Mouse (Mus musculus) embryonic facial prominence, embryonic 13.5 days (tissue): Measurements from ENCODE around the gene Fubp1. TPM values are rescaled to one million over a fixed set of nuclear protein-coding genes. Genes with fewer than 3 reads are reported as not detected.
"Not testable (repeated sequence)": the region's sequence is repeated elsewhere in the genome, so short reads cannot be mapped to it uniquely, and the experiment has no call there.

Experiments used
- ATAC-seq: fragments of 200-750 bp; cut with Nextera tagmentation; 2 replicates; pipeline ENCODE4 v1.8.0; 2017; ENCODE audit warnings: low read depth; ENCODE audit not compliant: insufficient number of reproducible peaks, insufficient read depth, low FRiP score, low TSS enrichment
- H3K27ac ChIP-seq: fragments of 300-500 bp; sonication (generic); 2 replicates; pipeline ENCODE4 v1.5.1; 2015; ENCODE audit warnings: moderate library complexity, mild to moderate bottlenecking, inconsistent platforms
- H3K27me3 ChIP-seq: fragments of 300-500 bp; sonication (generic); 2 replicates; pipeline ENCODE4 v1.6.1; 2015; ENCODE audit warnings: mild to moderate bottlenecking, inconsistent platforms
- H3K36me3 ChIP-seq: fragments of 300-500 bp; sonication (generic); 2 replicates; pipeline ENCODE4 v1.6.1; 2015; ENCODE audit warnings: mild to moderate bottlenecking, inconsistent platforms
- H3K4me1 ChIP-seq: fragments of 300-500 bp; sonication (generic); 2 replicates; pipeline ENCODE4 v1.6.1; 2015; ENCODE audit warnings: inconsistent platforms
- H3K4me2 ChIP-seq: fragments of 300-500 bp; sonication (generic); 2 replicates; pipeline ENCODE4 v1.6.1; 2015; ENCODE audit warnings: moderate library complexity, mild to moderate bottlenecking, inconsistent platforms
- H3K4me3 ChIP-seq: fragments of 300-500 bp; sonication (generic); 2 replicates; pipeline ENCODE4 v1.5.1; 2015; ENCODE audit warnings: mild to moderate bottlenecking, inconsistent platforms
- H3K9ac ChIP-seq: fragments of 300-500 bp; sonication (generic); 2 replicates; pipeline ENCODE4 v1.6.1; 2015; ENCODE audit warnings: mild to moderate bottlenecking, inconsistent platforms
- H3K9me3 ChIP-seq: fragments of 300-500 bp; sonication (generic); 2 replicates; pipeline ENCODE4 v1.6.1; 2016; ENCODE audit warnings: inconsistent platforms
- WGBS: fragments of 180-500 bp; shearing (Covaris S2); methylation state at CpG from one replicate; pipeline ENCODE4 v1.1.7; 2015; ENCODE audit warnings: mixed read lengths; 5-methylcytosine and 5-hydroxymethylcytosine counted together
- polyA plus RNA-seq: library from polyadenylated mRNA; unstranded; fragments of >200 nt; fragmentation: Nextera tagmentation; extraction: Ambion mirVana; gene quantifications from 2 replicates; pipeline ENCODE4 v1.2.1, GENCODE M21; 2015

Fubp1 gene
- polyA plus RNA-seq, 1 experiment from 2014 or later = 336 TPM

DNA sequence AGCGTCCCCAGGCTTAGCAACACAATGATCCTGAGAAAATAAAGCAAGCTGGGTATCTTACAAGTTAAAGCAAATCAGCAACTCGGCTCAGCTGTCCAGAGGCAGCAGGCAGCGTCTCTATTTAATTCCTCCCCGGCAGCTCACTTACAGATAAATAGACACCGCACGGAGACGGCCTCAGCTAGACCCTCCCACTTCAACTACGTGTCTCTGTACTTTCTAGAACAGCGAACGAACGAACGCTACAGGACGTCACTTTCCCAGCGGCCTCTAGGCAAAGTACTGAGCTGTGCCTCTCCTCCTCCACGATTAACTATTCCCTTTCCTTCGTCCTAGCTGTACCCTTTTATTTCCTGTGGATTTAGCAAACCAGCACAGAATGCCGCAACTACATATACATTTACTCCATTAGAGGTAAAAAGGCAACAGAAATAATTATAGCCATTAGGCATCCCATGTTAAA is 16.6 kb upstream of the Fubp1 start:
- Histone ChIP-seq H3K27me3 (no peaks in the 10 kb centered on the region), H3K4me2 (peak overlapping the region; percentile 62), H3K27ac (peak overlapping the region; percentile 89), H3K36me3 (no peaks in the 10 kb centered on the region), H3K9ac (peak overlapping the region; percentile 76), H3K9me3 (no peaks in the 10 kb centered on the region), H3K4me3 (peak overlapping the region; percentile 57), H3K4me1 (peaks cover 7% of the 10 kb centered on the region)
- ATAC-seq = peak; percentile 97
- under 1% methylated on average over 17 of the region's 17 CpGs for WGBS

DNA sequence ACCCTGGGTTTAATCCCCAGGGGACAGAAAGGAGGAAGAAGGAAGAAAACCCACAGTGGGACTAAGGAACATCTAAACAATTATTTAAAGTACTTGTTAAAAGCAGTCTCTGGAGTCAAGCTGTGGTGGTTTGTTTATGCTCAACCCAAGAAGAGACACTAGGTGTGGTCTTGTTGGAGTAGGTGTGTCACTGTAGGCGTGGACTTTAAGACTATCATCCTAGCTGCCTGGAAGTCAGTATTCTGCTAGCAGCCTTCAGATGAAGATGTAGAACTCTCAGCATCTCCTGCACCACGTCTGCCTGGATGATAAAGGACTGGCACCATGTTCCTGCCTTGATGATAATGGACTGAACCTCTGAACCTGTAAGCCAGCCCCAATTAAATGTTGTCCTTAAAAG is 13.0 kb upstream of the Fubp1 start:
- not testable (repeated sequence) for H3K36me3 ChIP-seq, H3K27ac ChIP-seq, H3K4me3 ChIP-seq, H3K9me3 ChIP-seq, H3K27me3 ChIP-seq, ATAC-seq, H3K4me1 ChIP-seq, H3K9ac ChIP-seq, H3K4me2 ChIP-seq
- 42% methylated on average over 2 of the region's 2 CpGs for WGBS

DNA sequence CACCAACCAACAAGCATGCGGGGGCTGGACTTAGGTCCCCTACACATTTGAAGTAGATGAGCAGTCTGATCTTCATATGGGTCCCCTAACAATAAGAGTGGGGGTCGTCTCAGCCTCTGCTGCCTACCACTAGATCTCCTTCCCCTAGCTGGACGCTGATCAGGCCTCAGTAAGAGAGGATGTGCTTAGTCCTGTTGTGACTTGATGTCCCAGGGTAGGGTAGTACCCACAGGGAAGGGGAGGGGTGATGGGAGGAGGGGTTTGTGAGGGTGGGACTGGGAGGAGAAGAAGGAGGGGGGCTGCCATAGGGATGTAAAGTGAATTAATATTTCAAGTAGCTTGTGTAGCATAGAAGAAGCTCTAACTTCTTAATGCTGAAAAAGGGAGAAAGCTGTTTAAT is 11.1 kb upstream of the Fubp1 start:
- no peaks in the 10 kb centered on the region for H3K4me1 ChIP-seq
- ATAC-seq = no peak
- H3K9me3 ChIP-seq = no peaks in the 10 kb centered on the region
- no peak overlapping the region for H3K9ac ChIP-seq
- no peaks in the 10 kb centered on the region for H3K36me3 ChIP-seq
- 50% methylated on average over 3 of the region's 3 CpGs for WGBS
- no peak overlapping the region for H3K27ac ChIP-seq
- H3K27me3 ChIP-seq = no peaks in the 10 kb centered on the region
- no peak overlapping the region for H3K4me2 ChIP-seq
- H3K4me3 ChIP-seq = no peak overlapping the region

DNA sequence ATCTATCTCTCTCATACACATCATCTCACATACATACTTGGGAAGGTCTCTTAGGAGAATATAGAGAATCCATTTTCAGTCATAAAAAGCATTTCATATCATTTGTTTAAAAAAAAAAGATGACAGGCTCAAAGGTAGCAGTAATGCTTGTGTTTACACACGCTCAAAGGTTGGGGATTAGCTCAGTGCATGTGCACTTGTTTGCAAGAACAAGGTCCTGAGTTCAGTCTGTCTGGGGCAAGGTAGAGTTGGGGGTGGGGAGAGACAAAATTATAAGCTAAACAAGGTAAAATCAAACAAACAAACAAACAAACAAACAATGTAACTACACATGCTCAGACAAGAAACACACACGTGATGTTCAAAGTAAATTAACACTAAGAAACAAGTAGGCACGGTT is 9.0 kb upstream of the Fubp1 start:
- H3K27me3 ChIP-seq = no peaks in the 10 kb centered on the region
- no peak overlapping the region for H3K4me2 ChIP-seq
- H3K9me3 ChIP-seq = no peaks in the 10 kb centered on the region
- H3K4me3 ChIP-seq = no peak overlapping the region
- ATAC-seq = no peak
- no peak overlapping the region for H3K9ac ChIP-seq
- H3K36me3 ChIP-seq = no peaks in the 10 kb centered on the region
- H3K27ac ChIP-seq = no peak overlapping the region
- no peaks in the 10 kb centered on the region for H3K4me1 ChIP-seq
- 86% methylated on average over 3 of the region's 3 CpGs for WGBS

DNA sequence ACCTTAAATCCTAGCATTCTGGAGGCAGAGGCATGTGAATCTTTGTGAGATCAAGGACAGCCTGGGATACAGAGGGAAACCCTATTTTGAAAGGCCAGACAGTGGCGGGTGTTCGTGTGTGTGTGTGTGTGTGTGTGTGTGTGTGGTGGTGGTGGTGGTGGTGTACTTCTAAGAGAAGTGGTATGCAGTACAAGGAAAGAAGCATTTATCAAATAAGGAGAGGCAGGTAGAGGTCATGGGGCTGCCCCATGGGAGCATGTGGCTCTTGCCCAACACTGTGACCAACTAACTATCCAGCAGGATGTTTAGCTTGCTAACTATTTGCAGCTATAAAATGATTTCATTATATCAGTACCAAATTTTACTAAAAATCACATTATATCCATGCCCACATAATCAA is 8.6 kb upstream of the Fubp1 start:
- no peak for ATAC-seq
- H3K9me3 ChIP-seq = no peaks in the 10 kb centered on the region
- 72% methylated on average over 2 of the region's 2 CpGs for WGBS

DNA sequence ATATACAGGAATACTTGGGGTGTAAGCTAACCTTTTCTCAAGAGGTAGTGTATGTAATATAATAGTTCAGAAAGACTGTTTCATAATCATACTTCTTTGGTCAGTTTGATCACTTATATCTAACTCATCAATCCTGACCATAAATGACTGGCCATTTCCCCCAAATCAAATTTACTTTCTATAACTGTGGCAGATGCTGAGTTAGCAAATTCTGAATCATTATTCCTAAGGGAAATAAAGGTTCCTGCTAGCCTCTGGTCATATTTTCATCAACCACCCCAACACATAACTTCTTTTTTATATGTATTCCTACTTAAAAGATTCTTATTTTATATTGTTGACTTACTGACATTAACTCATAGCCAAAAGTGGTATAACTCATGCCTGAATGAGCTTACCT is 7.3 kb upstream of the Fubp1 start:
- H3K36me3 ChIP-seq = no peaks in the 10 kb centered on the region
- no peak overlapping the region for H3K9ac ChIP-seq
- no peaks in the 10 kb centered on the region for H3K27me3 ChIP-seq
- H3K4me3 ChIP-seq = no peak overlapping the region
- no peak overlapping the region for H3K4me2 ChIP-seq
- no peaks in the 10 kb centered on the region for H3K4me1 ChIP-seq
- H3K27ac ChIP-seq = no peak overlapping the region
- no peak for ATAC-seq
- no peaks in the 10 kb centered on the region for H3K9me3 ChIP-seq

More for the DNA sequence above, 8.6 kb upstream of the Fubp1 start:
- Histone ChIP-seq H3K4me1 (no peaks in the 10 kb centered on the region), H3K27me3 (no peaks in the 10 kb centered on the region), H3K36me3 (no peaks in the 10 kb centered on the region), H3K4me3 (no peak overlapping the region), H3K4me2 (no peak overlapping the region), H3K9ac (no peak overlapping the region), H3K27ac (no peak overlapping the region)

DNA sequence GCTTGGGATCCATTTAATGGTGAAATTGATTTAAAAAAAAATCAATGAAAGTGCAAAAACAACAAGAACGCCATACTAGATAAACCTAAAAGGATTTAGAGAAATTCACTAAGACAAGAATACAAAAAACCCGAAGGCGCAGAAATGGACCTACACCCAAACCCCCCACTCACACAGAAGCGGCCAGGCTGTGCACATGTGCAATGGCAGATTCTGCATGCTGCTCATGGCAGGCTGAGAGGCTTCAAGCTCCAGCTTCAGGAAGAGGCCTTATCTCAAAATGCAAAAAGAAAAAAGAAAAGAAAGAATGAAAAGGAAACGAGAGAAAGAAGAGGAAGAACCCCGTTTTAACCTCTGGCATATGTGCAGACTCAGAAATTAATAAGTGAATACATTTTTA is 6.8 kb upstream of the Fubp1 start:
- no peak overlapping the region for H3K4me2 ChIP-seq
- WGBS = 85% methylated on average over 6 of the region's 6 CpGs
- ATAC-seq = no peak
- no peak overlapping the region for H3K27ac ChIP-seq
- peaks cover under 1% of the 10 kb centered on the region; the same call in 1 of the 2 replicates for H3K4me1 ChIP-seq
- H3K9ac ChIP-seq = no peak overlapping the region
- H3K36me3 ChIP-seq = no peaks in the 10 kb centered on the region
- no peaks in the 10 kb centered on the region for H3K9me3 ChIP-seq
- no peaks in the 10 kb centered on the region for H3K27me3 ChIP-seq
- H3K4me3 ChIP-seq = no peak overlapping the region

DNA sequence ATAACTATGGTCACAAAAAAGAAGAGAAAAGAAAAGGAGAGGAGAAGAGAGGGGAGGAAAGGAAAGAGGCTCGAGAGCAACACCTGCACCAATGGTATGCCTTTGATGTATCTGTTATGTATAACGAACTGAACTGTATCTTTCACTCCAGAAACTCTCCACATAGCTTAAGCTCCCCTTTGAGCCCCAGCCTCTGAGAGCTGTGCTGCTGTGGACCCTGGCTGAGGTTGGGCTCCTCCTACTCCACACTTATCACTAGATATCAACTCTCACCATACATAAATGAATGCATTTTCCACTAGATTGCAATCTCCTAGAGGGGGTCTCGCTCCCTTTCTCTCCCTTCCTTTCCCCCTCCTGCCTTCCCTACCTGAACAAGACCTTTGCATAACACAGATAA is 6.2 kb upstream of the Fubp1 start:
- Histone ChIP-seq H3K4me2 (no peak overlapping the region), H3K4me1 (peaks cover 4% of the 10 kb centered on the region; the same call in 1 of the 2 replicates), H3K36me3 (no peaks in the 10 kb centered on the region), H3K9me3 (no peaks in the 10 kb centered on the region), H3K4me3 (no peak overlapping the region), H3K27ac (no peak overlapping the region), H3K27me3 (no peaks in the 10 kb centered on the region), H3K9ac (no peak overlapping the region)
- WGBS = 52% methylated on average over 3 of the region's 3 CpGs
- no peak for ATAC-seq

DNA sequence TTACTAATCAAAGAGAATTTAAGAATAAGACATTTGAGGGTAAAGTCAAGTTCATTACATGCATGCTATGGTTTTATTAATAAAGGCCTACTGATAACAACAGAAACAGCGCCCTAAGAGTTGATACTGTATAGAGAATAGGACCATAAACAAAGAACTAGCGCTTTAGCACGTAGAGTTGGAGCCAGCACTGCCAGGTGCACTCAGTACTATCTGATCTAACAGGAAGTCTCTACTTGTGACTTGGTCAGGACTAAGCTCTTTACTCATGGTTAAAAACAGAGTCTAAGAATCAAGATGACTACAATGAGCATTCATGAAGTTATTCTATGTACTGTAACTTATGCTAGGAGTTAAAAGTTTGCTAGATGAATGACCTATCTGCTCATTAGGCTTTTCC is 5.6 kb upstream of the Fubp1 start:
- WGBS = 80% methylated on average over 3 of the region's 3 CpGs
- no peak for ATAC-seq
- no peaks in the 10 kb centered on the region for H3K9me3 ChIP-seq

DNA sequence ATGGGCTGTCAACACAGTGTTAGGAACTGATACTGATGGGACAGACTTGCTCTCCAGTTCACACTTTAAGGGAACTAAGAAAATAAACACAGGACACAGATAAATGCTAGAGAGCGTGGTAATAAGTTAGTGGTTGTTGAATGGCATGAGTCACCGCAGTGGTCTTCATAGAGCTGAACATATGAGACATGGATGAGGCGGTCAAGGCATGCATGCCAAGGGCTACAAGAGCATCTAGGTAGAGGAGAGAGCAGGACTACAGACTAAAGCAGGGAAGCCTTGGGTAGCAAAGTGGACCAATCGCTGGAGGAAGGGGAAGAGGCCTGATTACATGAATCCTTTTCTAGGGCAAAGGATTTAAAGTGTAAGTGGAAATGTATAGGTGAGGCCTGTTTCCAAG is 3.1 kb upstream of the Fubp1 start:
- H3K36me3 ChIP-seq = no peaks in the 10 kb centered on the region
- ATAC-seq = no peak
- no peaks in the 10 kb centered on the region for H3K9me3 ChIP-seq
- peaks cover 13% of the 10 kb centered on the region for H3K4me1 ChIP-seq
- H3K27me3 ChIP-seq = no peaks in the 10 kb centered on the region
- no peak overlapping the region for H3K9ac ChIP-seq
- no peak overlapping the region for H3K4me2 ChIP-seq
- WGBS = 96% methylated on average over 4 of the region's 4 CpGs
- no peak overlapping the region for H3K27ac ChIP-seq
- no peak overlapping the region for H3K4me3 ChIP-seq

More for the DNA sequence above, 5.6 kb upstream of the Fubp1 start:
- no peaks in the 10 kb centered on the region for H3K27me3 ChIP-seq
- H3K27ac ChIP-seq = no peak overlapping the region
- H3K36me3 ChIP-seq = no peaks in the 10 kb centered on the region
- H3K4me3 ChIP-seq = no peak overlapping the region
- H3K4me1 ChIP-seq = peaks cover 7% of the 10 kb centered on the region; the same call in 1 of the 2 replicates
- no peak overlapping the region for H3K4me2 ChIP-seq
- no peak overlapping the region for H3K9ac ChIP-seq

DNA sequence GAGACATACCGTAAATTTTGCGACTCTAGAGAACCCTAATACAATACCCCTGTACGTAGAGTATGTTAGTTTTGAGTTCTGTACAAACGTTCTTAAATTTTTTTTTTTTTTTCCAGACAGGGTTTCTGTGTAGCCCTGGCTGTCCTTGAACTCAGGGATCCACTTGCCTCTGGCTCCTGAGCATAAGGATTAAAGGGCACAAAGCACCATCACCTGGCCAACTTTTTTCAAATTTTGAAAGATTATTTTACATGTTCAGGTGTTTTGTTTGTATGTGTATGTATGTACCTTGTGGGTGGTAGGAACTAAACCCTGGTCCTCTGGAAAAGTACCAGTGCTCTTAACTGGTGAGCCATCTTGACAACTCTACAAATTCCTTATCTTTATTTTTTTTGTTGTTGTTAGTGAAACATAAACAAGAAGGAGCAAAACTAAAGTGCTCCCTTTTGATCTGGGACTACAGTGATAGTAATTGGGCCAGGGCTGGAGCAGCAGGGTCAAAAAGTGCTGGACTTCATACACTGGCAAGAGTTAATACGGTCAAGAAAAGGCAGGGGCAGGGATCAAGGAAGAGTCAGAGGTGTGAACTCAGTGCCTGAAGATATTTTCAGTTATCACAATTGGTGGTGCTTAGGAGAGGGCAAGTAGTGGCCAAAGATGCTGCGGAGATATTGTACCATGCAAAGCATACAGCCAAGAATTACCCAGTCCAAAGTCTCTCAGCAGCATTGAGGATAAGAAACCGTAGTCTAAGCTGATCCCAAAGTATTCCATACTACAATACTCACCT is 1.9 kb upstream of the Fubp1 start:
- ATAC-seq = no peak
- H3K27ac ChIP-seq = no peak overlapping the region
- H3K36me3 ChIP-seq = no peaks in the 10 kb centered on the region
- WGBS = 90% methylated on average over 7 of the region's 7 CpGs
- H3K27me3 ChIP-seq = no peaks in the 10 kb centered on the region
- H3K9ac ChIP-seq = no peak overlapping the region
- peak overlapping the region; percentile 75 for H3K4me2 ChIP-seq
- H3K9me3 ChIP-seq = no peaks in the 10 kb centered on the region
- peak overlapping the region; percentile 7; the same call in 1 of the 2 replicates for H3K4me3 ChIP-seq
- H3K4me1 ChIP-seq = peaks cover 24% of the 10 kb centered on the region

DNA sequence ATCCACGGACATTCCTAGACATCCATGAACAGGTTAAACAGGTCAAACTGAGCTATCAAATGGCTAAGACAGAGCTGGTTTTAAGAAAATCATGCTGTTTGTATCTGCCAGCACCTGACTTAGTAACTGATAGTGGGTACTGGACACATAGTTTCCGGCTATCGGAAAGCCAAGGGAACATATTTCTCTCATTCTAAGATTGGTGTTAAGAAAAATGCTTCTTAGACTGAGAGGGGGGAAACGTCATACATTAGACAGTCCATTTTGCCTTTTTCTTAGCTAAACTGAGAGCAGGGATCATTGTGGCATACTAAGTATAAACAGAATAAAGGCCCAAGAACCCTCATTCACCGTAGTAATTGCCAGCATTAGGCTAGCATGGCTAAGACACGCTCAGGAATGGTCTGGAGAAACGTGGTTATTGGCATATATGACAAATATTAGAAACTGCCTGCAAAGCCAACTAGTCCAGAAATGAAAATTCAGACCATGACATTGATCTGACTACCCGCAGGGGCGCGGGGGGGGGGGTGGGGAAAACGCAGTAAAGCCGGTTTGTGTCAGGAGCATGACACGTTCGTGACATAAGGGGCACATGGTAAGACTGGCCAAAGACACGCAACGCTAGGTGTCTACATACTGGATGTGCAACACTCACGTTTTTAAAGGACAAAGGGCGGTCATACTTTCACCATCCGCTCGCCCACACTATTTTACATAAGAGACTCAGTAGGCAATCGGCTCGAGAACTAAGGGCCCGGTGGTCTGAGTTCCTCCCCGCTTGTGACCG is 850 bp upstream of the Fubp1 start:
- Histone ChIP-seq H3K9me3 (no peaks in the 10 kb centered on the region), H3K9ac (peak overlapping the region; percentile 100), H3K27ac (peak overlapping the region; percentile 99), H3K27me3 (no peaks in the 10 kb centered on the region), H3K4me1 (peaks cover 26% of the 10 kb centered on the region), H3K36me3 (no peaks in the 10 kb centered on the region), H3K4me2 (peak overlapping the region; percentile 75), H3K4me3 (peak overlapping the region; percentile 98)
- ATAC-seq = peak; percentile 22; the same call in 1 of the 2 replicates
- 2% methylated on average over 25 of the region's 25 CpGs for WGBS
